Comparison of ENCODE assay signal across 9 mouse cellular contexts in the genomic region with DNA sequence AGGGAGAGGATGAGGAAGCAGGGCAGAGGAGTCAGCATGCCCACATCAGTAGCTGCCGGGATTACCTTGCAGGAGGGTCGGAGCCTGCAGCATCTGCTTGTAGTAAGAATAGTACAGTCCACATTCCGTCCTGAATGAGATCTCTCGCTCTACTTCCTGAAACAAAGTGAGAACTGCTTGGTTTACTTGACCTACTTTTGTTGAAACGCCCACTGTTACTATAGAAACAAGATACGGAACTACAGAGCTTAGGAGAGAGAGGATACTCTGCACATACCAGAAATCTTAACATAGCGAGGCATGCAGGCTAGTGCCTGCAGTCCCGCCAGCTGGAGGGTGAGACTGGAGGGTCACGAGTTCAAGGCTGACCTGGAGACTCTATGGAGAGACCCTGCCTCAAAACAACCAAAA. TPM values are rescaled to one million over a fixed set of nuclear protein-coding genes. Genes with fewer than 3 reads are reported as not detected.
DNase-seq lines count a peak whose midpoint lies in the region; ATAC-seq and TF ChIP-seq lines count a peak whose summit lies in the region.
"Had no signal": no experiment of that assay in that cellular context is flagged by ENCODE, and none has a peak within 500 bp of the region (broad histone marks: within the 10 kb centered on the region; RNA-seq: fewer than 3 reads in every experiment).

No protein-coding gene starts in this region.

- no peaks in the 10 kb centered on the region for H3K9me3 ChIP-seq in forebrain, postnatal 0 days (ENCODE audit: low read length)
- H3K9me3 ChIP-seq in forebrain, embryonic 11.5 days (ENCODE audit: control insufficient read depth, low read length), result no peaks in the 10 kb centered on the region; the same call in 1 of the 2 replicates
- no peaks in the 10 kb centered on the region; the same call in 1 of the 2 replicates for H3K9me3 ChIP-seq in hindbrain, embryonic 13.5 days

- H3K4me2 ChIP-seq in forebrain, postnatal 0 days (ENCODE audit: low read depth), result no peak overlapping the region
- H3K4me2 ChIP-seq in forebrain, embryonic 11.5 days (ENCODE audit: low read depth, low read length, severe bottlenecking), result no peak overlapping the region
- H3K4me2 ChIP-seq in hindbrain, embryonic 13.5 days, result no peak overlapping the region

- H3K4me3 ChIP-seq in forebrain, postnatal 0 days (ENCODE audit: low read depth, low read length), result no peak overlapping the region
- no peak overlapping the region for H3K4me3 ChIP-seq in forebrain, embryonic 11.5 days (ENCODE audit: low read depth, low read length)
- no peak overlapping the region for H3K4me3 ChIP-seq in hindbrain, embryonic 13.5 days

- 0 out of 2 replicates have a peak, but pooled peaks cover 2% of the 10 kb centered on the region for H3K4me1 ChIP-seq in forebrain, postnatal 0 days (ENCODE audit: insufficient read depth)
- no peaks in the 10 kb centered on the region for H3K4me1 ChIP-seq in forebrain, embryonic 11.5 days (replicated peaks; ENCODE audit: control insufficient read depth, insufficient read depth, low read length)
- H3K4me1 ChIP-seq in hindbrain, embryonic 13.5 days (replicated peaks), result peaks cover 17% of the 10 kb centered on the region

- WGBS in forebrain, postnatal 0 days, result 63% methylated on average over 9 of the region's 9 CpGs
- 93% methylated on average over 9 of the region's 9 CpGs for WGBS in forebrain, embryonic 11.5 days
- 88% methylated on average over 9 of the region's 9 CpGs for WGBS in hindbrain, embryonic 13.5 days

- ATAC-seq in forebrain, postnatal 0 days, result peak; percentile 70
- no peak for ATAC-seq in forebrain, embryonic 11.5 days (replicated peaks; ENCODE audit: low FRiP score)
- ATAC-seq in megakaryocyte progenitor cell, adult 5-6 weeks (replicated peaks; ENCODE audit: poor library complexity), result peak; percentile 68
- ATAC-seq in hindbrain, embryonic 13.5 days (ENCODE audit: low FRiP score), result no peak

- H3K36me3 ChIP-seq in forebrain, postnatal 0 days (ENCODE audit: insufficient read depth), result peaks cover 9% of the 10 kb centered on the region; the same call in 1 of the 2 replicates
- H3K36me3 ChIP-seq in forebrain, embryonic 11.5 days (ENCODE audit: control insufficient read depth, insufficient read depth, low read length), result peaks cover 3% of the 10 kb centered on the region; the same call in 1 of the 2 replicates
- H3K36me3 ChIP-seq in hindbrain, embryonic 13.5 days, result peaks cover 37% of the 10 kb centered on the region

- H3K27ac ChIP-seq in forebrain, postnatal 0 days (ENCODE audit: low read depth, low read length), result no peak overlapping the region
- no peak overlapping the region for H3K27ac ChIP-seq in forebrain, embryonic 11.5 days (ENCODE audit: low read depth, low read length)
- H3K27ac ChIP-seq in hindbrain, embryonic 13.5 days, result no peak overlapping the region
- H3K27ac ChIP-seq: macrophage had no signal

- no peaks in the 10 kb centered on the region for H3K27me3 ChIP-seq in forebrain, postnatal 0 days (ENCODE audit: insufficient read depth, low read length)
- H3K27me3 ChIP-seq in forebrain, embryonic 11.5 days (ENCODE audit: control insufficient read depth, insufficient read depth, low read length), result no peaks in the 10 kb centered on the region
- no peaks in the 10 kb centered on the region for H3K27me3 ChIP-seq in hindbrain, embryonic 13.5 days

- DNase-seq in forebrain, postnatal 0 days, result peak; percentile 32
- DNase-seq in forebrain, embryonic 11.5 days (ENCODE audit: low spot score), result no peak
- DNase-seq in right cerebral cortex, adult 18-20 months, result peak; percentile 66
- no peak for DNase-seq in right cerebral cortex, postnatal 25 days
- no peak for DNase-seq in embryo, embryonic 11 days
- DNase-seq in embryo, embryonic 10 days (ENCODE audit: low spot score), result no peak

- no peak overlapping the region for H3K9ac ChIP-seq in forebrain, postnatal 0 days
- no peak overlapping the region for H3K9ac ChIP-seq in forebrain, embryonic 11.5 days (ENCODE audit: low read length)
- no peak overlapping the region for H3K9ac ChIP-seq in hindbrain, embryonic 13.5 days

- no peak for TF ChIP-seq CTCF in forebrain, postnatal 0 days (IDR thresholded peaks at IDR 0.05; ENCODE audit: low read depth)

RNA-seq across cellular contexts. Expression of gene Dpy19l3, which starts 24.6 kb away (rescaled TPM):
- total RNA-seq in forebrain, postnatal 0 days (2014; rRNA removed), result 33.4 and 38.8 TPM in 2 replicates
- 26.1 and 38.8 TPM in 2 replicates for polyA plus RNA-seq in forebrain, postnatal 0 days (2015; fragmentation: Nextera tagmentation; extraction: Ambion mirVana)
- 36.7 and 43.9 TPM in 2 replicates for polyA plus RNA-seq in forebrain, embryonic 11.5 days (2014; fragmentation: Nextera tagmentation; extraction: Ambion mirVana)
- total RNA-seq in megakaryocyte progenitor cell, adult 5-6 weeks (2015), result 24.5 and 25.6 TPM in 2 replicates
- total RNA-seq in megakaryocyte progenitor cell, adult 5-6 weeks (2017), result 15.2 and 26.8 TPM in 2 replicates
- polyA plus RNA-seq in hindbrain, embryonic 13.5 days (2015; fragmentation: Nextera tagmentation; extraction: Ambion mirVana), result 36.4 and 42.5 TPM in 2 replicates

Comparison
In these comparisons a context has a peak if more than half of its experiments do, and no peak if none do; other contexts are left out.
1. ATAC-seq: peak in forebrain, postnatal 0 days (single experiment) and megakaryocyte progenitor cell, adult 5-6 weeks (single experiment); none in forebrain, embryonic 11.5 days (single experiment) and hindbrain, embryonic 13.5 days (single experiment).
2. DNase-seq: peak in forebrain, postnatal 0 days (single experiment) and right cerebral cortex, adult 18-20 months (single experiment); none in forebrain, embryonic 11.5 days (single experiment), right cerebral cortex, postnatal 25 days (single experiment), embryo, embryonic 11 days (single experiment) and embryo, embryonic 10 days (single experiment).